Mouse (Mus musculus): ENCODE measurements at regions not wholly inside any gene's neighbourhood (a gene's known extent, or its start where the extent isn't known, plus 50 kb on each side); places are given as distances from the start of the nearest gene placed in this dataset.

DNA sequence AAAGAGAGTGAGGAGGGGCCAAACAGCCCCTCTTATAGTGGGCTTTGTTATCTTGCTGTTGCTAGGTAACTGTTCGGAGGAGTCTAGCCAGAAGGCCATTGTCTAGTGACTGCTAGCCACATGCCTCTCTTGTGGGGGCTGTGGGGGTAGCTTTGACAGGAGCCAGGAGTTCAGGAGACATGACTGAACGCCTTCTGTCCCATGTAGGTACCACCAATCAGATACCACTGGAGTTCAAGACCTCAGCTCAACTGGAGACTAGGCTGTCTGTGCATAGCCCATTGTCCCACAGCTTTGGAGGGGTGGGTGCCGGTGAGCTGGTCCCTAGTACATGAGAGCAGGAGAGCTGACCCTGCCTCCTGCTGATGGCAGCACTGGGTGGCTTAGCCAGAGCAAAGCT, 82.4 kb upstream of the Unc93a2 start:
- DNase-seq = no peak

- DNase-seq = no peak
These were observed 79.6 kb upstream of the Unc93a2 start for GRCm38 (mm10) chr17:7464901-7465300.

DNA sequence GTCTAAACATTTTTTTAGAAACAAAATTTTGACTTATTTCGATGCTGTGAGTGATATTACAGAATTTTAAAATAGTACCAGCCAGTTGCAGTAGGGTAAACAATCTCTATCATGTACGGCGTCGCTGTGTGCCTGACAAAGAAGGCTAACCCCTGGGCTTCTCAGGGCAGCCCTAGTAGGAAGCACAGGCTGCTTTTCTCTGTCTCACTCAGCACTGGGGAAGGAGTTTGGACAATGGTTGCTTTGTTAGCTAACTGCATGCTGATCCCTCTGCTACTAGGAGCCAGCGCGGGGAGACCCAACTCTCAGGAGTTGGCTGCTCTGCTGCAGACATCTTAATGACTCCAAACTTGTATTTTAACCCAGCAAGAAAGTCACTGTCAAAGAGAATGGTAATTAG, 75.9 kb upstream of the Unc93a2 start:
- DNase-seq = no peak

DNA sequence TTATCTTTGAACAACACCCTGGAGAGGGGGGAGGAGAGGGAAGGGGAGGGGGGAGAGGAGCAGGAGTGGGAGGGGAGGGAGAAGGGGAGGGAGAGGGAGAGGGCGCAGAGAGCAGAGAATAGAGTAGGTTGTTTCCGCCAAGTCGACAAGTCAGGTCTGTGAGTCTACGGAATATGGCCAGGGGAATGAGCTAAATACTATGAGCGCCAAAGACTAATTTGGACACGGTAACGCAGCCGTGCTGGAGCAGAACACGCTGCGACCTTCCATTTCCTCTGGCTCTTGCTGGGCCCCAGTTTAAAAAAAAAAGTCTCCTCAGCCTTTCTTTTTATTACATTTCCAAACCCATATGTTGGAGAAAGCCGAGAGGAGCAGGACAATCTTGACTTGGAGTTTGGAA, 71.7 kb upstream of the Unc93a2 start:
- peak; percentile 6 for DNase-seq

DNA sequence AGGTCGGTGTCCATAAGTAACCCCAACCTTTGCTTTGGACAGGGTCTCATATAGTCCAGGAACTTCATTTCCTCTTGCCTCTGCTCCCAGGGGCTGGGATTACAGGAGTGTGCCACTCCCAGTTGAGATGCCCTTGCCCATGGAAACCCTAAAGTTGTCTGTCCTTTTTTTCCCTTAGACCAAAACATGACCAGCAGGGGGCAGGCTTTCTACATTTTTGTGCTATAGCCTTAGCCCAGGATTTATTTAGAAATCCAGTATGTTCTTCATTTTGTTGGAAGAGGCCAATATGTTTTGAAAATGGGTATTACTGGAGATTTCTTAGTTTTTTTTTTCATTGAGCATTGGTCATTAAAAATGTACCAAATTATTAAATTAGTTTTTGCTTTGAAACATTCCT, 58.6 kb upstream of the Unc93a2 start:
- DNase-seq = peak; percentile 80

DNA sequence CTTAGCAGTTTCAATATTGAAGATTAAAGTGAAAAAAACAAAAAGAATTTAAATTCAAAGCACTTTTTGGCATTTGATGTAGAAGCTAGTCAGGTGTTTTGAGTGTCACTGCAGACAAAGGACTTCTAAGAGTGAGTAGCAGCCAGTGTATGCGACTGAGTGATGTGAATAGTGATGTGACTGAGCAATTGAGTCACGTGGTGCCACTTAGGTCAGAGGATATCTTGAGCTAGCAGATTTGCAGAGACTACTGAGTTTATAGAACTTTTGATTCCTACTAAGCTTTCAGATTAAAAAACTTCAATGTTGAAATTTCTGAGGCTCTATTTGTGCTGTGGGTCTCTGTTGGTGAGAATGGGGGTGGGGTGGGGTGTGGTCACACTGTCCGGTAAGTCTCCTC, 49.8 kb upstream of the Unc93a2 start:
- DNase-seq = no peak

Data from kidney, postnatal 10 days (tissue).